Mouse (Mus musculus): Measurements from ENCODE around the gene Usp25. TPM values are rescaled to one million over a fixed set of nuclear protein-coding genes. Genes with fewer than 3 reads are reported as not detected.

Usp25 gene
- polyA plus RNA-seq, 1 experiment from 2014 or later, result 29.8 TPM

GRCm38 (mm10) chr16:77054184-77054583 lies 40.7 kb downstream of the Usp25 start:
- 90% methylated on average over 2 of the region's 2 CpGs for WGBS
- no peaks in the 10 kb centered on the region for H3K9me3 ChIP-seq (replicated peaks; ENCODE audit: control insufficient read depth, low read length)
- H3K4me1 ChIP-seq (ENCODE audit: control insufficient read depth, insufficient read depth, low read length), result no peaks in the 10 kb centered on the region
- no peak overlapping the region for H3K4me3 ChIP-seq (ENCODE audit: low read depth, low read length)
- H3K4me2 ChIP-seq (ENCODE audit: low read depth, low read length), result no peak overlapping the region
- H3K9ac ChIP-seq (replicated peaks; ENCODE audit: low read length), result no peak overlapping the region
- ATAC-seq (replicated peaks; ENCODE audit: insufficient number of reproducible peaks, low FRiP score, low TSS enrichment, low read depth) (no peak), DNase-seq (ENCODE audit: low spot score) (no peak)
- no peak overlapping the region for H3K27ac ChIP-seq (replicated peaks; ENCODE audit: low read depth, low read length)
- H3K27me3 ChIP-seq (ENCODE audit: control insufficient read depth, insufficient read depth, low read length), result no peaks in the 10 kb centered on the region
- H3K36me3 ChIP-seq (replicated peaks; ENCODE audit: control insufficient read depth, insufficient read depth, low read depth, low read length), result no peaks in the 10 kb centered on the region; the same call in 1 of the 2 replicates

- no peaks in the 10 kb centered on the region for H3K4me1 ChIP-seq (ENCODE audit: control insufficient read depth, insufficient read depth, low read length)
- no peak overlapping the region for H3K27ac ChIP-seq (replicated peaks; ENCODE audit: low read depth, low read length)
- no peak overlapping the region for H3K4me3 ChIP-seq (ENCODE audit: low read depth, low read length)
- H3K9ac ChIP-seq (replicated peaks; ENCODE audit: low read length), result no peak overlapping the region
- no peaks in the 10 kb centered on the region for H3K9me3 ChIP-seq (replicated peaks; ENCODE audit: control insufficient read depth, low read length)
- no peaks in the 10 kb centered on the region for H3K27me3 ChIP-seq (ENCODE audit: control insufficient read depth, insufficient read depth, low read length)
- H3K36me3 ChIP-seq (replicated peaks; ENCODE audit: control insufficient read depth, insufficient read depth, low read depth, low read length), result no peaks in the 10 kb centered on the region; the same call in 1 of the 2 replicates
- 67% methylated on average over 8 of the region's 8 CpGs for WGBS
- no peak for DNase-seq (ENCODE audit: low spot score)
- no peak overlapping the region for H3K4me2 ChIP-seq (ENCODE audit: low read depth, low read length)
- no peak for ATAC-seq (replicated peaks; ENCODE audit: insufficient number of reproducible peaks, low FRiP score, low TSS enrichment, low read depth)
Observed at GRCm38 (mm10) chr16:77055519-77056159, 42.1 kb downstream of the Usp25 start.

- Histone ChIP-seq H3K4me1 (ENCODE audit: control insufficient read depth, insufficient read depth, low read length) (no peaks in the 10 kb centered on the region), H3K36me3 (replicated peaks; ENCODE audit: control insufficient read depth, insufficient read depth, low read depth, low read length) (no peaks in the 10 kb centered on the region; the same call in 1 of the 2 replicates), H3K27ac (replicated peaks; ENCODE audit: low read depth, low read length) (no peak overlapping the region), H3K4me3 (ENCODE audit: low read depth, low read length) (no peak overlapping the region), H3K4me2 (ENCODE audit: low read depth, low read length) (no peak overlapping the region), H3K9ac (replicated peaks; ENCODE audit: low read length) (no peak overlapping the region), H3K27me3 (ENCODE audit: control insufficient read depth, insufficient read depth, low read length) (no peaks in the 10 kb centered on the region), H3K9me3 (replicated peaks; ENCODE audit: control insufficient read depth, low read length) (no peaks in the 10 kb centered on the region)
- 0 out of 2 replicates have a peak, but pooled peaks have one; percentile 52 for ATAC-seq (replicated peaks; ENCODE audit: insufficient number of reproducible peaks, low FRiP score, low TSS enrichment, low read depth)
- DNase-seq (ENCODE audit: low spot score), result no peak
- WGBS, result 74% methylated on average over 8 of the region's 8 CpGs
Observed at GRCm38 (mm10) chr16:77056160-77056520, 42.6 kb downstream of the Usp25 start.

- 71% methylated on average over 6 of the region's 6 CpGs for WGBS
- DNase-seq (ENCODE audit: low spot score), result no peak
- no peak overlapping the region for H3K27ac ChIP-seq (replicated peaks; ENCODE audit: low read depth, low read length)
- no peaks in the 10 kb centered on the region for H3K4me1 ChIP-seq (ENCODE audit: control insufficient read depth, insufficient read depth, low read length)
- H3K36me3 ChIP-seq (replicated peaks; ENCODE audit: control insufficient read depth, insufficient read depth, low read depth, low read length), result no peaks in the 10 kb centered on the region; the same call in 1 of the 2 replicates
- no peaks in the 10 kb centered on the region for H3K9me3 ChIP-seq (replicated peaks; ENCODE audit: control insufficient read depth, low read length)
- ATAC-seq (replicated peaks; ENCODE audit: insufficient number of reproducible peaks, low FRiP score, low TSS enrichment, low read depth), result 0 out of 2 replicates have a peak, but pooled peaks have one; percentile 41
- H3K4me2 ChIP-seq (ENCODE audit: low read depth, low read length), result no peak overlapping the region
- H3K27me3 ChIP-seq (ENCODE audit: control insufficient read depth, insufficient read depth, low read length), result no peaks in the 10 kb centered on the region
- no peak overlapping the region for H3K9ac ChIP-seq (replicated peaks; ENCODE audit: low read length)
- H3K4me3 ChIP-seq (ENCODE audit: low read depth, low read length), result no peak overlapping the region
Observed at GRCm38 (mm10) chr16:77058567-77058966, 45.1 kb downstream of the Usp25 start.

- Histone ChIP-seq H3K4me3 (ENCODE audit: low read depth, low read length) (no peak overlapping the region), H3K9ac (replicated peaks; ENCODE audit: low read length) (no peak overlapping the region), H3K27ac (replicated peaks; ENCODE audit: low read depth, low read length) (no peak overlapping the region), H3K9me3 (replicated peaks; ENCODE audit: control insufficient read depth, low read length) (no peaks in the 10 kb centered on the region), H3K27me3 (ENCODE audit: control insufficient read depth, insufficient read depth, low read length) (no peaks in the 10 kb centered on the region), H3K4me2 (ENCODE audit: low read depth, low read length) (no peak overlapping the region), H3K36me3 (replicated peaks; ENCODE audit: control insufficient read depth, insufficient read depth, low read depth, low read length) (no peaks in the 10 kb centered on the region), H3K4me1 (ENCODE audit: control insufficient read depth, insufficient read depth, low read length) (no peaks in the 10 kb centered on the region)
- 0 out of 2 replicates have a peak, but pooled peaks have one; percentile 39 for ATAC-seq (replicated peaks; ENCODE audit: insufficient number of reproducible peaks, low FRiP score, low TSS enrichment, low read depth)
- 84% methylated on average over 8 of the region's 8 CpGs for WGBS
- DNase-seq (ENCODE audit: low spot score), result no peak
Observed at GRCm38 (mm10) chr16:77060166-77060565, 46.7 kb downstream of the Usp25 start.

GRCm38 (mm10) chr16:77063916-77064315 lies 50.4 kb downstream of the Usp25 start:
- ATAC-seq (replicated peaks; ENCODE audit: insufficient number of reproducible peaks, low FRiP score, low TSS enrichment, low read depth) (no peak), DNase-seq (ENCODE audit: low spot score) (no peak)
- Histone ChIP-seq H3K27ac (replicated peaks; ENCODE audit: low read depth, low read length) (no peak overlapping the region), H3K9me3 (replicated peaks; ENCODE audit: control insufficient read depth, low read length) (no peaks in the 10 kb centered on the region), H3K9ac (replicated peaks; ENCODE audit: low read length) (no peak overlapping the region), H3K27me3 (ENCODE audit: control insufficient read depth, insufficient read depth, low read length) (no peaks in the 10 kb centered on the region), H3K4me1 (ENCODE audit: control insufficient read depth, insufficient read depth, low read length) (no peaks in the 10 kb centered on the region), H3K4me2 (ENCODE audit: low read depth, low read length) (no peak overlapping the region), H3K4me3 (ENCODE audit: low read depth, low read length) (no peak overlapping the region), H3K36me3 (replicated peaks; ENCODE audit: control insufficient read depth, insufficient read depth, low read depth, low read length) (no peaks in the 10 kb centered on the region)
- WGBS, result 96% methylated on average over 1 of the region's 1 CpGs

- WGBS, result 77% methylated on average over 15 of the region's 15 CpGs
- DNase-seq (ENCODE audit: low spot score) (no peak), ATAC-seq (replicated peaks; ENCODE audit: insufficient number of reproducible peaks, low FRiP score, low TSS enrichment, low read depth) (no peak)
- Histone ChIP-seq H3K27ac (replicated peaks; ENCODE audit: low read depth, low read length) (no peak overlapping the region), H3K4me1 (ENCODE audit: control insufficient read depth, insufficient read depth, low read length) (no peaks in the 10 kb centered on the region), H3K4me3 (ENCODE audit: low read depth, low read length) (no peak overlapping the region), H3K27me3 (ENCODE audit: control insufficient read depth, insufficient read depth, low read length) (no peaks in the 10 kb centered on the region), H3K4me2 (ENCODE audit: low read depth, low read length) (no peak overlapping the region), H3K36me3 (replicated peaks; ENCODE audit: control insufficient read depth, insufficient read depth, low read depth, low read length) (peaks cover 5% of the 10 kb centered on the region), H3K9ac (replicated peaks; ENCODE audit: low read length) (no peak overlapping the region), H3K9me3 (replicated peaks; ENCODE audit: control insufficient read depth, low read length) (no peaks in the 10 kb centered on the region)
Observed at GRCm38 (mm10) chr16:77076954-77077735, 63.6 kb downstream of the Usp25 start.

GRCm38 (mm10) chr16:77077736-77078005 lies 64.2 kb downstream of the Usp25 start:
- no peak overlapping the region for H3K9ac ChIP-seq (replicated peaks; ENCODE audit: low read length)
- 88% methylated on average over 2 of the region's 2 CpGs for WGBS

More at GRCm38 (mm10) chr16:77077736-77078005, 64.2 kb downstream of the Usp25 start:
- H3K27ac ChIP-seq (replicated peaks; ENCODE audit: low read depth, low read length), result no peak overlapping the region
- H3K4me1 ChIP-seq (ENCODE audit: control insufficient read depth, insufficient read depth, low read length), result no peaks in the 10 kb centered on the region
- H3K9me3 ChIP-seq (replicated peaks; ENCODE audit: control insufficient read depth, low read length), result no peaks in the 10 kb centered on the region
- no peak for DNase-seq (ENCODE audit: low spot score)
- no peak overlapping the region for H3K4me3 ChIP-seq (ENCODE audit: low read depth, low read length)
- H3K36me3 ChIP-seq (replicated peaks; ENCODE audit: control insufficient read depth, insufficient read depth, low read depth, low read length), result peaks cover 5% of the 10 kb centered on the region
- no peaks in the 10 kb centered on the region for H3K27me3 ChIP-seq (ENCODE audit: control insufficient read depth, insufficient read depth, low read length)
- H3K4me2 ChIP-seq (ENCODE audit: low read depth, low read length), result no peak overlapping the region
- ATAC-seq (replicated peaks; ENCODE audit: insufficient number of reproducible peaks, low FRiP score, low TSS enrichment, low read depth), result no peak
